Mouse (Mus musculus) MEL (cell line): ENCODE measurements around the gene Tespa1. TPM values are rescaled to one million over a fixed set of nuclear protein-coding genes. Genes with fewer than 3 reads are reported as not detected.
"Not testable (repeated sequence)": the region's sequence is repeated elsewhere in the genome, so short reads cannot be mapped to it uniquely, and the experiment has no call there.

Source experiments
- DNase-seq: peaks from one replicate; pipeline ENCODE4 v3.0.0; 2011; ENCODE audit warnings: low read depth, low spot score
- H3K27ac ChIP-seq: 2 replicates; pipeline ENCODE4 v1.5.1; 2012; ENCODE audit warnings: low read depth, mild to moderate bottlenecking, control low read depth, low read length, moderate library complexity; ENCODE audit not compliant: control insufficient read depth
- H3K27me3 ChIP-seq, 2 experiments: fragments of 150-350 bp in 1 of 2; sonication (generic) in 1 of 2; 2 replicates each; pipeline ENCODE4 v1.6.1; 2012; ENCODE audit warnings: low read length in 2 of 2, mild to moderate bottlenecking in 2 of 2, improper control_type of control experiment in 1 of 2, moderate library complexity in 1 of 2; ENCODE audit not compliant: insufficient read depth in 2 of 2, control insufficient read depth in 1 of 2
- H3K36me3 ChIP-seq, 2 experiments: 2 replicates each; pipeline ENCODE4 v1.6.1; 2012 to 2014; ENCODE audit warnings: low read length in 2 of 2, improper control_type of control experiment in 1 of 2, inconsistent platforms in 1 of 2, mild to moderate bottlenecking in 1 of 2; ENCODE audit not compliant: insufficient read depth in 2 of 2, control insufficient read depth in 1 of 2
- H3K4me1 ChIP-seq, 2 experiments: fragments of 150-350 bp in 1 of 2; sonication (generic) in 1 of 2; 2 replicates each; pipeline ENCODE4 v1.6.1; 2012; ENCODE audit warnings: low read length in 2 of 2, improper control_type of control experiment in 1 of 2, mild to moderate bottlenecking in 1 of 2; ENCODE audit not compliant: insufficient read depth in 2 of 2, control insufficient read depth in 1 of 2
- H3K4me3 ChIP-seq, 2 experiments: fragments of 150-350 bp in 1 of 2; sonication (generic) in 1 of 2; 2 replicates each; pipeline ENCODE4 v1.5.1; 2012; ENCODE audit warnings: low read depth in 2 of 2, low read length in 2 of 2, mild to moderate bottlenecking in 2 of 2, moderate library complexity in 2 of 2, control low read depth in 1 of 2, improper control_type of control experiment in 1 of 2; ENCODE audit not compliant: control insufficient read depth in 1 of 2, insufficient read depth in 1 of 2
- H3K79me2 ChIP-seq: 2 replicates; pipeline ENCODE4 v1.6.1; 2012; ENCODE audit warnings: mild to moderate bottlenecking, low read length, moderate library complexity; ENCODE audit not compliant: control insufficient read depth, poor library complexity, insufficient read depth
- H3K9ac ChIP-seq: 2 replicates; pipeline ENCODE4 v1.6.1; 2012; ENCODE audit warnings: low read depth, mild to moderate bottlenecking, control low read depth, low read length, moderate library complexity; ENCODE audit not compliant: control insufficient read depth, poor library complexity, severe bottlenecking
- H3K9me3 ChIP-seq: fragments of 150-350 bp; sonication (generic); replicated peaks from 2 replicates; pipeline ENCODE4 v1.6.1; 2012; ENCODE audit warnings: mild to moderate bottlenecking, low read length, improper control_type of control experiment, moderate library complexity; ENCODE audit not compliant: insufficient read depth
- CHD2 ChIP-seq: IDR thresholded peaks from 2 replicates; pipeline ENCODE4 v1.6.1; 2011; ENCODE audit warnings: low read length, improper control_type of control experiment
- ETS1 ChIP-seq: IDR thresholded peaks from 2 replicates; pipeline ENCODE4 v1.6.1; 2012; ENCODE audit warnings: low read depth, mild to moderate bottlenecking, inconsistent platforms, low read length, improper control_type of control experiment, moderate library complexity
- GATA1 ChIP-seq: IDR thresholded peaks from 2 replicates; pipeline ENCODE4 v1.6.1; 2011; ENCODE audit warnings: low read depth, low read length, improper control_type of control experiment
- KAT2A ChIP-seq: conservative IDR thresholded peaks from 2 replicates; pipeline ENCODE4 v1.6.1; 2012; ENCODE audit warnings: low read depth, low read length, improper control_type of control experiment, inconsistent platforms
- MAX ChIP-seq: IDR thresholded peaks from 2 replicates; pipeline ENCODE4 v1.6.1; 2011; ENCODE audit warnings: low read length, improper control_type of control experiment
- MAZ ChIP-seq: IDR thresholded peaks from 2 replicates; pipeline ENCODE4 v1.6.1; 2012; ENCODE audit warnings: low read depth, mild to moderate bottlenecking, inconsistent platforms, low read length, improper control_type of control experiment
- MYB ChIP-seq: IDR thresholded peaks from 2 replicates; pipeline ENCODE4 v1.6.1; 2011; ENCODE audit warnings: mild to moderate bottlenecking, low read depth, low read length, improper control_type of control experiment
- MYC ChIP-seq: IDR thresholded peaks from 2 replicates; pipeline ENCODE4 v1.6.1; 2011; ENCODE audit warnings: low read depth, mild to moderate bottlenecking, low read length, improper control_type of control experiment, moderate library complexity
- POLR2AphosphoS2 ChIP-seq: IDR thresholded peaks from 2 replicates; pipeline ENCODE4 v1.6.1; 2011; ENCODE audit warnings: low read length, improper control_type of control experiment
- SIN3A ChIP-seq: IDR thresholded peaks from 2 replicates; pipeline ENCODE4 v1.6.1; 2012; ENCODE audit warnings: low read length, improper control_type of control experiment, inconsistent platforms
- TAL1 ChIP-seq: IDR thresholded peaks from 2 replicates; pipeline ENCODE4 v1.6.1; 2012; ENCODE audit warnings: mild to moderate bottlenecking, inconsistent platforms, low read length, moderate library complexity, mixed read lengths
- TCF12 ChIP-seq: IDR thresholded peaks from 2 replicates; pipeline ENCODE4 v1.6.1; 2014; ENCODE audit warnings: low read depth, mild to moderate bottlenecking, inconsistent platforms, low read length, improper control_type of control experiment, moderate library complexity
- ZC3H11A ChIP-seq: IDR thresholded peaks from 2 replicates; pipeline ENCODE4 v1.6.1; 2012; ENCODE audit warnings: low read depth, mild to moderate bottlenecking, inconsistent platforms, low read length, improper control_type of control experiment
- polyA plus RNA-seq, 2 experiments: library from polyadenylated mRNA; stranded (reverse) in 1 of 2; unstranded in 1 of 2; fragments of >175 nt in 1 of 2; fragments of >200 nt in 1 of 2; gene quantifications; 2 replicates each; pipeline versions ENCODE4 v1.2.1 to v1.2.4; 2012; ENCODE audit warnings: low replicate concordance in 2 of 2, low read depth in 1 of 2; ENCODE audit not compliant: insufficient read length in 2 of 2, insufficient read depth in 1 of 2, missing spikeins in 1 of 2
- total RNA-seq: library from RNA; depleted of rRNA; stranded (reverse); fragments of 300-350 nt; gene quantifications from 2 replicates; pipeline ENCODE4 v1.2.3, GENCODE M21; 2012; rRNA removed

The Tespa1 gene
- total and polyA plus RNA-seq, 3 experiments = 2.7 to 3.5 TPM; not detected in 1

- H3K27me3 ChIP-seq = no peaks in the 10 kb centered on the region
- no peak overlapping the region for H3K9ac ChIP-seq
- H3K4me1 ChIP-seq = peaks cover 5 to 7% of the 10 kb centered on the region in 2 experiments; a peak in 2 of 4 replicates
- H3K79me2 ChIP-seq = no peaks in the 10 kb centered on the region
- no peak overlapping the region for H3K4me3 ChIP-seq
- H3K27ac ChIP-seq = no peak overlapping the region
- TF ChIP-seq CHD2 (no peak), TCF12 (no peak), SIN3A (no peak), ZC3H11A (no peak), MYC (no peak), POLR2AphosphoS2 (no peak), ETS1 (no peak)
- no peak for DNase-seq
- peaks cover 0 to 11% of the 10 kb centered on the region in 2 experiments; a peak in 2 of 4 replicates for H3K36me3 ChIP-seq
- no peaks in the 10 kb centered on the region for H3K9me3 ChIP-seq
Observed at GRCm38 (mm10) chr10:130375145-130375544, 52.5 kb downstream of the Tespa1 start.

DNA sequence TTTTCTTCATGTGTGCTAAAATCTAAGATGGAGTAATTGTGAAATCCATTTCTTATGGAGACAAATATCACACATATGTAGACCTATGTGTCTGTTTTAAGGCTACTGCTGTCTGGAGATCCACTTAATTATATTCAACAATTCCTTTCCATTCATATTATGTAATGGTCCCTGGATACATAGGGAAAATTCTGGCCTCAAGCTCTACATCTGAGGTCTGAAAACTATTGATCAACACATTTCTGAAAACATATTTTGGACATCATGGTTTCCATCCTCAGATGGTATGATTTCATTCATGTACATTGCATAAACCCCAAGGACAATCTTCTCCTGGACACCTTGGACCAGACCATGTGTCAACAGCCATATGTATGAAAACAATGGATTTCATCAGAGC is 71.6 kb downstream of the Tespa1 start, which contains the start of gene Vmn2r84:
TSS of gene Vmn2r84 (minus strand) at position 101 of the 400 bp plus-strand sequence.
- no peak for DNase-seq
- Histone ChIP-seq H3K27me3 (no peaks in the 10 kb centered on the region), H3K27ac (no peak within 1 kb of the TSS), H3K36me3 (no peaks in the 10 kb centered on the region), H3K79me2 (no peaks in the 10 kb centered on the region), H3K9ac (no peak within 1 kb of the TSS), H3K4me1 (no peaks in the 10 kb centered on the region)
- TF ChIP-seq MYB (no peak), GATA1 (no peak), MAZ (no peak), SIN3A (no peak), TAL1 (no peak), MAX (no peak), KAT2A (no peak)
- TF ChIP-seq, all 39 proteins: peak for 0
- H3K9me3 ChIP-seq = no peaks in the 10 kb centered on the region
- H3K4me3 ChIP-seq = no peak within 1 kb of the TSS

GRCm38 (mm10) chr10:130412167-130412698 is 89.6 kb downstream of the Tespa1 start:
- not testable (repeated sequence) for H3K9ac ChIP-seq, H3K36me3 ChIP-seq, H3K79me2 ChIP-seq, H3K9me3 ChIP-seq, DNase-seq, H3K27ac ChIP-seq, H3K4me3 ChIP-seq, H3K27me3 ChIP-seq, H3K4me1 ChIP-seq

Other genes with a start within 250 kb of the Tespa1 start
- gene Olfr823, start 207.5 kb upstream of the Tespa1 start, total RNA-seq = not detected in 2 replicates
- gene Olfr823, start 207.5 kb upstream of the Tespa1 start, polyA plus RNA-seq = not detected
- gene Olfr824, start 192.9 kb upstream of the Tespa1 start, total RNA-seq = not detected in 2 replicates
- gene Olfr824, start 192.9 kb upstream of the Tespa1 start, polyA plus RNA-seq = not detected
- gene Olfr825, start 156.1 kb upstream of the Tespa1 start, total RNA-seq = not detected in 2 replicates
- gene Olfr825, start 156.1 kb upstream of the Tespa1 start, polyA plus RNA-seq = not detected
- gene Olfr826, start 138.7 kb upstream of the Tespa1 start, total RNA-seq = not detected in 2 replicates
- gene Olfr826, start 138.7 kb upstream of the Tespa1 start, polyA plus RNA-seq = not detected
- gene Olfr827, start 108.5 kb upstream of the Tespa1 start, total RNA-seq = not detected in 2 replicates
- gene Olfr827, start 108.5 kb upstream of the Tespa1 start, polyA plus RNA-seq = not detected
- not detected in 2 replicates for gene Neurod4, start 42.6 kb upstream of the Tespa1 start, total RNA-seq
- gene Neurod4, start 42.6 kb upstream of the Tespa1 start, polyA plus RNA-seq = not detected
- gene Vmn2r84, start 71.5 kb downstream of the Tespa1 start, total RNA-seq = 0.03 TPM in 1 of 2 replicates, not detected in the other
- under 1 TPM in 1 of 2 experiments, not detected in 1; 0.01 TPM for gene Vmn2r84, start 71.5 kb downstream of the Tespa1 start, polyA plus RNA-seq
- not detected in 2 replicates for gene Vmn2r85, start 106.8 kb downstream of the Tespa1 start, total RNA-seq
- not detected for gene Vmn2r85, start 106.8 kb downstream of the Tespa1 start, polyA plus RNA-seq
- gene Vmn2r86, start 133.2 kb downstream of the Tespa1 start, total RNA-seq = not detected in 2 replicates
- gene Vmn2r86, start 133.2 kb downstream of the Tespa1 start, polyA plus RNA-seq = not detected
- not detected in 2 replicates for gene Vmn2r87, start 174.5 kb downstream of the Tespa1 start, total RNA-seq
- gene Vmn2r87, start 174.5 kb downstream of the Tespa1 start, polyA plus RNA-seq = not detected